Mouse (Mus musculus) lung, postnatal 0 days (tissue): ENCODE measurements at regions not wholly inside any gene's neighbourhood (a gene's known extent, or its start where the extent isn't known, plus 50 kb on each side); places are given as distances from the start of the nearest gene placed in this dataset.

ENCODE experiments used
- CTCF ChIP-seq: IDR thresholded peaks from 2 replicates; pipeline ENCODE4 v1.5.1; 2016; ENCODE audit warnings: antibody characterized with exemption, mild to moderate bottlenecking
- EP300 ChIP-seq: IDR thresholded peaks from 2 replicates; pipeline ENCODE4 v1.6.1; 2016; ENCODE audit warnings: antibody characterized with exemption, mild to moderate bottlenecking, control low read depth

DNA sequence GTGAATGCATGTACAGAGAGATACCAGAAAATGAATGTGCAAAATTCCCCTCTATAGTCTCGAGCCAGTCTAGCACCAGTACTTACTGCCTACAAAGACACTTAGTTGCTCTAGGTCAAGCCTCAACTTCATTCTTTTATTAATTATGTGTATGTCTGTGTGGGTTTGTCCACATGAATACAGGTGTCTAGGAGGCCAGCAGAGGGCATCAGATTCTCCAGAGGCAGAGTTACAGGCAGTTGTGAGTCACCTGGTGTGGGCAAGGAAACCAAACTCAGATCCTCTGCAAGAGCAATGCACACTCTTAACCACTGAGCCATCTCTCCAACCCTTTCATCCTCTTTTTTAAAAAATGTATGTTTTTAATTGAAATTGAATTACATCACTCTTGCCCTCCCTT is 105.8 kb downstream of the Wscd1 start:
- TF ChIP-seq CTCF (no peak), EP300 (no peak)
